Mouse (Mus musculus) liver, embryonic 14.5 days (tissue): ENCODE data around the gene Myct1.

Experiments
- CTCF ChIP-seq: IDR thresholded peaks from 2 replicates; pipeline ENCODE4 v1.5.1; 2016; ENCODE audit warnings: antibody characterized with exemption, low read depth, control low read depth
- EP300 ChIP-seq: IDR thresholded peaks from 2 replicates; pipeline ENCODE4 v1.6.1; 2016; ENCODE audit warnings: antibody characterized with exemption, low read depth

GRCm38 (mm10) chr10:5591061-5591460 is 2.5 kb upstream of the Myct1 start:
- no peak for TF ChIP-seq EP300
- TF ChIP-seq CTCF = no peak
